Mouse (Mus musculus) intestine, embryonic 16.5 days (tissue): Measurements from ENCODE around the gene Limch1. TPM values are rescaled to one million over a fixed set of nuclear protein-coding genes. Genes with fewer than 3 reads are reported as not detected.

Experiments used
- ATAC-seq: fragments of 200-750 bp; cut with Nextera tagmentation; 2 replicates; pipeline ENCODE4 v1.8.0; 2017; ENCODE audit warnings: moderate TSS enrichment, moderate library complexity
- H3K27ac ChIP-seq: fragments of 300-500 bp; sonication (generic); 2 replicates; pipeline ENCODE4 v1.5.1; 2014; ENCODE audit warnings: mild to moderate bottlenecking, low read length
- H3K27me3 ChIP-seq: fragments of 300-500 bp; sonication (generic); replicated peaks from 2 replicates; pipeline ENCODE4 v1.6.1; 2014; ENCODE audit warnings: low read length, control low read depth, mixed read lengths; ENCODE audit not compliant: control insufficient read depth, insufficient read depth
- H3K36me3 ChIP-seq: fragments of 300-500 bp; sonication (generic); 2 replicates; pipeline ENCODE4 v1.6.1; 2014; ENCODE audit warnings: low read length, control low read depth; ENCODE audit not compliant: control insufficient read depth, insufficient read depth
- H3K4me1 ChIP-seq: fragments of 300-500 bp; sonication (generic); 2 replicates; pipeline ENCODE4 v1.6.1; 2014; ENCODE audit warnings: low read length, control low read depth, mixed read lengths; ENCODE audit not compliant: control insufficient read depth, insufficient read depth
- H3K4me2 ChIP-seq: fragments of 300-500 bp; sonication (generic); 2 replicates; pipeline ENCODE4 v1.6.1; 2014; ENCODE audit warnings: low read depth, low read length, control low read depth
- H3K4me3 ChIP-seq: fragments of 300-500 bp; sonication (generic); 2 replicates; pipeline ENCODE4 v1.5.1; 2014; ENCODE audit warnings: mild to moderate bottlenecking, low read length
- H3K9ac ChIP-seq: fragments of 300-500 bp; sonication (generic); 2 replicates; pipeline ENCODE4 v1.6.1; 2014; ENCODE audit warnings: low read depth, low read length
- H3K9me3 ChIP-seq: fragments of 300-500 bp; sonication (generic); 2 replicates; pipeline ENCODE4 v1.6.1; 2016; ENCODE audit warnings: low read length, control low read depth; ENCODE audit not compliant: control insufficient read depth
- WGBS: fragments of 180-500 bp; shearing (Covaris S2); extraction: QIAGEN DNeasy Blood & Tissue Kit; methylation state at CpG from one replicate; pipeline ENCODE4 v1.1.7; 2014; 5-methylcytosine and 5-hydroxymethylcytosine counted together
- polyA plus RNA-seq: library from polyadenylated mRNA; unstranded; fragments of >200 nt; fragmentation: Nextera tagmentation; extraction: Ambion mirVana; gene quantifications from 2 replicates; pipeline ENCODE4 v1.2.1, GENCODE M21; 2015

The Limch1 gene
- polyA plus RNA-seq, 1 experiment from 2014 or later = 8.5 TPM

- ATAC-seq = no peak
- Histone ChIP-seq H3K27ac (no peak overlapping the region), H3K4me1 (peaks cover 6% of the 10 kb centered on the region; the same call in 1 of the 2 replicates), H3K4me3 (no peak overlapping the region), H3K27me3 (peaks cover 48% of the 10 kb centered on the region), H3K9me3 (no peaks in the 10 kb centered on the region), H3K9ac (no peak overlapping the region), H3K36me3 (no peaks in the 10 kb centered on the region), H3K4me2 (no peak overlapping the region)
- 22% methylated on average over 4 of the region's 4 CpGs for WGBS
These were observed 346.1 kb downstream of the Limch1 start for GRCm38 (mm10) chr5:67091766-67092165.

GRCm38 (mm10) chr5:67093991-67094390 is 348.4 kb downstream of the Limch1 start:
- Histone ChIP-seq H3K27me3 (peaks cover 67% of the 10 kb centered on the region), H3K4me3 (no peak overlapping the region), H3K9me3 (no peaks in the 10 kb centered on the region), H3K4me2 (0 out of 2 replicates have a peak overlapping the region, but pooled peaks have one; percentile 3), H3K36me3 (no peaks in the 10 kb centered on the region), H3K4me1 (peaks cover 6% of the 10 kb centered on the region; the same call in 1 of the 2 replicates), H3K27ac (no peak overlapping the region), H3K9ac (no peak overlapping the region)
- no peak for ATAC-seq
- WGBS = 21% methylated on average over 2 of the region's 2 CpGs

- 3% methylated on average over 15 of the region's 15 CpGs for WGBS
- H3K9me3 ChIP-seq = no peaks in the 10 kb centered on the region
- H3K4me3 ChIP-seq = peak overlapping the region; percentile 23
- no peaks in the 10 kb centered on the region for H3K36me3 ChIP-seq
- H3K27ac ChIP-seq = no peak overlapping the region
- H3K27me3 ChIP-seq = peaks cover 72% of the 10 kb centered on the region
- 0 out of 2 replicates have a peak overlapping the region, but pooled peaks have one; percentile 5 for H3K9ac ChIP-seq
- ATAC-seq = no peak
- no peak overlapping the region for H3K4me2 ChIP-seq
- peaks cover 6% of the 10 kb centered on the region; the same call in 1 of the 2 replicates for H3K4me1 ChIP-seq
These were observed 349.5 kb downstream of the Limch1 start for GRCm38 (mm10) chr5:67095153-67095552.

DNA sequence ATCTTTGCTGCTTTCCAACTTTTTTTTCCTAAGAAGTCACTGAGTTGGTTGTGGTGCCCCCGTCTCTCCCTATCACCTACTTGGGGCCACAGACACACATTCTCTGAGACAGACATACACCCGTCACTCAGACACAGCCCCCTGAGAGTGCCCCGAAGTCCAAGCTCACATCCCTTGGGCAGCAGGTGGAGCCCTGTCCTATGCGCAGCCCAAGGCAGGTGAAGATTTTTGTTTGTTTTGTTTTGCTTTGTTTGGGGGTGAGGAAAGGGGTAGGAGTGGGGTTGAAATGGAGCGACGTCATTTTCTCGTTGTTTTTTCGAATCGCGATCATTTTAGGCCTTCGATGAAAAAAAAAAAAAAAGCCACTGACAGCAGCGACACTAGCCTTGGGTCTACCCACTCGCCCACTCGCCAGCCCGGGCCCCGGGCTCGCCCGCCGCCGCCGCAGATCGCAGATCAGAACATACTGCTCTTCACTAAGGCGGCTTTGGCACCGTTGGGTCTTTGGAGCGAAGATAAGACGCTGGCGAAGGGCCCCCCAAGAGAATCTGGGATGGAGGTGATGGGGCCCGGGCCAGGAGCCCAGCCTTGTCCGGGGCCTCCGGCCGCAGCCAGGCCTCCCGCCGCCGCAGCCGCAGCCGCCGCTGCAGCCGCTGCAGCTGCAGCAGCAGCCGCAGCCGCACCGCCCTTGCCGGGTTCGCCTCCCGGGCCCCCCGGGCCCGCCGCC is 350.2 kb downstream of the Limch1 start:
- H3K9ac ChIP-seq = peak overlapping the region; percentile 48; the same call in 1 of the 2 replicates
- H3K36me3 ChIP-seq = no peaks in the 10 kb centered on the region
- peaks cover 6% of the 10 kb centered on the region; the same call in 1 of the 2 replicates for H3K4me1 ChIP-seq
- peak overlapping the region; percentile 48 for H3K4me2 ChIP-seq
- peaks cover 70% of the 10 kb centered on the region for H3K27me3 ChIP-seq
- WGBS = 1% methylated on average over 44 of the region's 47 CpGs
- H3K27ac ChIP-seq = peak overlapping the region; percentile 13
- H3K4me3 ChIP-seq = peak overlapping the region; percentile 45
- no peak for ATAC-seq
- no peaks in the 10 kb centered on the region for H3K9me3 ChIP-seq

GRCm38 (mm10) chr5:67096378-67096771 is 350.7 kb downstream of the Limch1 start:
- Histone ChIP-seq H3K27ac (peak overlapping the region; percentile 13), H3K4me2 (peak overlapping the region; percentile 48), H3K4me3 (peak overlapping the region; percentile 45), H3K9ac (peak overlapping the region; percentile 48; the same call in 1 of the 2 replicates), H3K27me3 (peaks cover 73% of the 10 kb centered on the region), H3K9me3 (no peaks in the 10 kb centered on the region), H3K4me1 (peaks cover 6% of the 10 kb centered on the region; the same call in 1 of the 2 replicates), H3K36me3 (no peaks in the 10 kb centered on the region)
- WGBS = under 1% methylated on average over 27 of the region's 28 CpGs
- no peak for ATAC-seq

GRCm38 (mm10) chr5:67097106-67098050 is 351.8 kb downstream of the Limch1 start:
- no peak for ATAC-seq
- WGBS = 2% methylated on average over 41 of the region's 41 CpGs
- Histone ChIP-seq H3K4me1 (peaks cover 6% of the 10 kb centered on the region; the same call in 1 of the 2 replicates), H3K9ac (no peak overlapping the region; the same call in 1 of the 2 replicates), H3K4me2 (no peak overlapping the region), H3K36me3 (no peaks in the 10 kb centered on the region), H3K9me3 (no peaks in the 10 kb centered on the region), H3K27ac (peak overlapping the region; percentile 51), H3K4me3 (peak overlapping the region; percentile 4), H3K27me3 (peaks cover 74% of the 10 kb centered on the region)

GRCm38 (mm10) chr5:67098051-67098732 is 352.6 kb downstream of the Limch1 start:
- no peak for ATAC-seq
- Histone ChIP-seq H3K9ac (0 out of 2 replicates have a peak overlapping the region, but pooled peaks have one; percentile 0), H3K27me3 (peaks cover 75% of the 10 kb centered on the region), H3K36me3 (no peaks in the 10 kb centered on the region), H3K4me2 (no peak overlapping the region), H3K27ac (peak overlapping the region; percentile 51), H3K9me3 (no peaks in the 10 kb centered on the region), H3K4me3 (peak overlapping the region; percentile 4), H3K4me1 (peaks cover 6% of the 10 kb centered on the region; the same call in 1 of the 2 replicates)
- 2% methylated on average over 23 of the region's 23 CpGs for WGBS

GRCm38 (mm10) chr5:67098733-67099323 is 353.2 kb downstream of the Limch1 start, which contains the start of gene Phox2b:
Gene Phox2b (minus strand): TSS chr5:67099301.
- H3K27ac ChIP-seq = peak within 1 kb of the TSS; percentile 51; the same call in 1 of the 2 replicates
- H3K9me3 ChIP-seq = no peaks in the 10 kb centered on the region
- H3K36me3 ChIP-seq = no peaks in the 10 kb centered on the region
- H3K4me2 ChIP-seq = no peak within 1 kb of the TSS
- ATAC-seq = no peak
- peaks cover 6% of the 10 kb centered on the region; the same call in 1 of the 2 replicates for H3K4me1 ChIP-seq
- H3K9ac ChIP-seq = 0 out of 2 replicates have a peak within 1 kb of the TSS, but pooled peaks have one; percentile 0
- H3K4me3 ChIP-seq = peak within 1 kb of the TSS; percentile 4
- H3K27me3 ChIP-seq = peaks cover 77% of the 10 kb centered on the region
- WGBS = 2% methylated on average over 16 of the region's 16 CpGs
